Mouse (Mus musculus): Measurements from ENCODE around the gene Mex3d. TPM values are rescaled to one million over a fixed set of nuclear protein-coding genes. Genes with fewer than 3 reads are reported as not detected.

Mex3d gene
- polyA plus RNA-seq (2012; ENCODE audit: insufficient read depth, insufficient read length, missing spikeins) = 3.3 and 3.7 TPM in 2 replicates

DNA sequence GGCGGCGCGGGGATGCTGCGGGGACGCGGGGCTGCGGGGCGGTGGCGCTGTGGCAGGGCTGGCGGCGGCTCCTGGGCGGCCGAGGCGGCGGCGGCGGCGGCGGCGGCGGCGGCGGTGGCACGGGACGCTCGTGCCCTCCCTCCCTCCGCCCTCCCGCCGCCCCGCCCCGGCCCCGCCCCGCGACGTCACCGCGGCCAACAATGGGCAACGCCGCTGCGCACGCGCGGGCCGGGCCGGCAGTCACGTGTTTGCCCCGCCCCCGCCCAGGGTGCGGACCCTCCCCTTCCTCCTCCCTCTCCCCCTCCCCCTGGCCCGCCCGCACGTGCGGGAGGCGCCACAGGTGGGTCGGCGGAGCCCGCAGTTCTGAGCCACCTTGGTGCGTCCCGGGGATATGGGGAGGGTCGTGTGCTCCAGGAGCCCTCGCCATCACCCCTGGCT, at the start of gene Mex3d:
Gene Mex3d, minus strand, starts transcription at position 138 of the 438 bp plus-strand sequence.
- Histone ChIP-seq H3K4me1 (ENCODE audit: control insufficient read depth, insufficient read depth, insufficient read length, low read length) (peaks cover 19% of the 10 kb centered on the region), H3K4me3 (ENCODE audit: insufficient read depth, low read depth, low read length) (peak within 1 kb of the TSS; percentile 75), H3K27ac (replicated peaks; ENCODE audit: low read depth, low read length) (peak within 1 kb of the TSS; percentile 12; the same call in 1 of the 2 replicates)

DNA sequence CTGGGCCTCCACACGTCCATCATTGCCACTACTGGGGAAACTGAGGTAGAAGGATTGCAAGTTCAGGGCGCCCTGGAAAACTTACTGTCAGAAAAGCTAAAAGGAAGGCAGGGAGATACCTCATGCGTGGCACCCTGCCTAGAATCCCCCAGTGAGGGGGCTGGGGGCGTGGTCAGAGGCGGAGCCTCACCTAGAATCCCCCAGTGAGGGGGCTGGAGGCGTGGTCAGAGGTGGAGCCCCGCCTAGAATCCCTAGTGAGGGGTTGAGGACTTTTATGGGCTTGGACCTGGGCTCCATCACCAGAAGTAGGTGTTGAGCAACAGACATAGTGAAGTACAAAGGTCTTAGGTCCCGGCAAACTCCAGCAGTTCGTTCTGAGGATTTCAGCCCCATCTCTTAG, 48.8 kb upstream of the Mex3d start:
- no peak overlapping the region for H3K27ac ChIP-seq (replicated peaks; ENCODE audit: low read depth, low read length)

DNA sequence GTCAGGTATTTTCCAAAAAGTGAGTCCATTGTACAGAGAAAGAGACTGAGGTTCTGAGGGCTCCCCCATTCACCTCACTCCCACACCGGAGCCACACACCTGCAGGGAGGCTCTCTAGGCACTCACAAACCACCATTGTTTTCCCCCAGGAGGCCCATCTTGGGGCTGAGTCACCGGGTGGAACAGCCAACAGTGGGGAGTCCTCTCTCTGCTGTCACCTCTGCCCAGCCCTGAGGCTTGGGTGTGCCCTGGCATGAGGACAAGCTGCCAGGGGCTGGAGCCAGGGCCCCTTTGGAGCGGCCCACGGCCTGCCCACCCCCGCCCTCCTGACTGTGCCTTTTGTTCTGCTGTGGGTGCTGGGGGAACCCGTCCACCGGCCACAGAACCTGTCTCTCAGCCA, 48.3 kb upstream of the Mex3d start:
- Histone ChIP-seq H3K27ac (replicated peaks; ENCODE audit: low read depth, low read length) (no peak overlapping the region), H3K4me1 (ENCODE audit: control insufficient read depth, insufficient read depth, insufficient read length, low read length) (no peaks in the 10 kb centered on the region), H3K4me3 (ENCODE audit: insufficient read depth, low read depth, low read length) (no peak overlapping the region)

More for the DNA sequence above, 48.8 kb upstream of the Mex3d start:
- Histone ChIP-seq H3K4me3 (ENCODE audit: insufficient read depth, low read depth, low read length) (no peak overlapping the region), H3K4me1 (ENCODE audit: control insufficient read depth, insufficient read depth, insufficient read length, low read length) (no peaks in the 10 kb centered on the region)

DNA sequence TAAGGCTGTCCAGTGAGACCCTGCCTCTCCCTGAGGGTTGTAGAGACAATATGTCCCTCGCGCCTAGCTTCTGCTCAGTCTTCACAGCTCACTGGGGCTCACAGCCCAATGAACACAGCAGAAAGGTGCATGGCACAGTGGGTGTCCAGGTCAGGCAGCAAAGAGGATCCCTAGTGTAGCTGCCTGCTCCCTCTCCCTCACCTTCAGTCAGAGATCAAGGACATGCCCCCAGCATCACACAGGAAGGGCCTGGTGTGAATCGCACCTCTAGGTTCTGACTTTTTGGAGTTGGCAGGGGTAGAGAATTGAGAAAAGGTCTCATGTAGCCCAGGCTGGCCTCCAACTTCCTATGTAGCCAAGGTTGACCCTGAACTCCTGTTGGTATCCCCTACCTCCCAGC, 47.4 kb upstream of the Mex3d start:
- Histone ChIP-seq H3K27ac (replicated peaks; ENCODE audit: low read depth, low read length) (no peak overlapping the region), H3K4me3 (ENCODE audit: insufficient read depth, low read depth, low read length) (no peak overlapping the region), H3K4me1 (ENCODE audit: control insufficient read depth, insufficient read depth, insufficient read length, low read length) (0 out of 2 replicates have a peak, but pooled peaks cover 4% of the 10 kb centered on the region)

DNA sequence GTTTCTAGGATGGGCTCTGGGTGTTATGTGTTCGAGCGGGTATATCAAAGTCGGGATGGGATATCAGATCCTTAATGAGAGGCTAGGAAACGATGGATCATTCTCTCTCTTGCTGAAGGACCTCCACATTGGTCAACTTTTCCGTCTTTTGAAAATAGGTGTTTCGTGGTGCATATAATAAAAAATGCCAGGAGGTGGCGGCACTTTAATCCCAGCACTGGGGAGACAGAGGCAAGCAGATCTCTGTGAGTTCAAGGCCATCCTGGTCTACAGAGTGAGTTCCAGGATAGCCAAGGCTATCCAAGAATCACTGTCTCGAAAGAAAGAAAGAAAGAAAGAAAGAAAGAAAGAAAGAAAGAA, 46.8 kb upstream of the Mex3d start:
- no peak overlapping the region for H3K27ac ChIP-seq (replicated peaks; ENCODE audit: low read depth, low read length)
- H3K4me3 ChIP-seq (ENCODE audit: insufficient read depth, low read depth, low read length) = no peak overlapping the region; the same call in 1 of the 2 replicates

DNA sequence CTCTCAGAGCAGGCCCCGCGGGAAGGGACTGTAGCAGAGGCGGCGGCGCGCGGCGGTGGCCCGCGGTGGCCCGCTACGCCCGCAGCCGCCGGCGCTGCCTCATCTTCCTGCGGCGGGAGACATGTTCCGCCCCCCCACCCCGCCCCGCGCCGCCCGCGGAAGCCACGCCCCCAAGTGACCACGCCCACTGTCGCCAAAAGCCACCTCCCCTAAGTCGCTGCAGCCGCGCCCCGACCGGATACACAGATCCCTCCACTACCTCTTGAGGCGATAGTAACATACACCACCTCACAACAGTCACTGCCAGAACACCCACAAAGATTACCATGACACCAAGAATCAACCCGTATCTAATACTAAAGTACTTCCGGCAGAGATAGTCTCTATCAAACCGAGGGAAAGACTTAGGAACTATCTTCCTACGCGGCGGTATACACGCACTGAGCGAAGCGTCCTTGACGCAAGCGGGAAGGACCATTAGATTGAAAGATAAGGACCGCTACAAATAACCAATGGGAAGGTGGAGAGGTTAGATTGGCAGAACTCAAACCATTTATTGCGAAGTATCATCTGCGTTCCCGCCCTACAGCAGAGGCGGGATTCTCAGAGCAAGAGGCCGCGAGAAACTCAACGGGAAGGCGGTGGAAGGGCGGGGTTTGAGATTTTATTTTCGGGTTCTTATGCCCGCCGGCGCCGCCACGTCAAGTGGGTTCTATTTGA, 46.2 kb upstream of the Mex3d start, which contains the start of gene Tcf3:
Gene Tcf3, minus strand, starts transcription at position 135 of the 720 bp plus-strand sequence.
- H3K4me3 ChIP-seq (ENCODE audit: insufficient read depth, low read depth, low read length) = peak within 1 kb of the TSS; percentile 93
- H3K4me1 ChIP-seq (ENCODE audit: control insufficient read depth, insufficient read depth, insufficient read length, low read length) = 0 out of 2 replicates have a peak, but pooled peaks cover 4% of the 10 kb centered on the region
- peak within 1 kb of the TSS; percentile 99 for H3K27ac ChIP-seq (replicated peaks; ENCODE audit: low read depth, low read length)

More for the DNA sequence above, 46.8 kb upstream of the Mex3d start:
- H3K4me1 ChIP-seq (ENCODE audit: control insufficient read depth, insufficient read depth, insufficient read length, low read length) = 0 out of 2 replicates have a peak, but pooled peaks cover 4% of the 10 kb centered on the region

DNA sequence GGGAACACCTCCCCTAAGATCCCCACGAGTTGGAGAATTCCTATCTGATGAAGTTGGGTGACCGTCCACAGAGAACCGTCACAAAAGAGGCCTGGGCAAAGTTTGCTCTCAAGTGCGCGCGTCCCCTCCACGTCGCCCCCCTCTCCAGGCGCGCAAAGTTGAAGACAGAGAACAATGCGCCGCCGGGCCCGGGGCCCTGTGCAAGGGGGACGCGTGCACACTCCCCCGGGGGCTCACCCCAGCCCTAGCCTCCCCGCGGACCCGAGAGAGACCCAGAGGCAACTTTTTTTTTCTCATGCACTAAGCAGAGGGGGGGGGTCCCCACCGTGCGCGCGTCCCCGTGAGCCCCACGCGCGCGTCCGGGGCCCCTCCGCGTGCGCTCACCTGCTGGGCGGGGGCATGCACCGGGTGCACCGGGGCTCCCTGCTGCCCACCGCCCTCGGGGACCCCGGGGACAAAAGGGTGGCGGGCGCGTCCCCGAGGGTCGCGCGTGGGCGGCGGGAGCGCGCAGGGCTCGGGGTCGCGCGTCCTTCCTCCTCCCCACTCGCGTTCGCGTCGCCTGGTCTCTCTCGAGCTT, 45.6 kb upstream of the Mex3d start:
- Histone ChIP-seq H3K27ac (replicated peaks; ENCODE audit: low read depth, low read length) (peak overlapping the region; percentile 66), H3K4me1 (ENCODE audit: control insufficient read depth, insufficient read depth, insufficient read length, low read length) (0 out of 2 replicates have a peak, but pooled peaks cover 4% of the 10 kb centered on the region), H3K4me3 (ENCODE audit: insufficient read depth, low read depth, low read length) (peak overlapping the region; percentile 93)

DNA sequence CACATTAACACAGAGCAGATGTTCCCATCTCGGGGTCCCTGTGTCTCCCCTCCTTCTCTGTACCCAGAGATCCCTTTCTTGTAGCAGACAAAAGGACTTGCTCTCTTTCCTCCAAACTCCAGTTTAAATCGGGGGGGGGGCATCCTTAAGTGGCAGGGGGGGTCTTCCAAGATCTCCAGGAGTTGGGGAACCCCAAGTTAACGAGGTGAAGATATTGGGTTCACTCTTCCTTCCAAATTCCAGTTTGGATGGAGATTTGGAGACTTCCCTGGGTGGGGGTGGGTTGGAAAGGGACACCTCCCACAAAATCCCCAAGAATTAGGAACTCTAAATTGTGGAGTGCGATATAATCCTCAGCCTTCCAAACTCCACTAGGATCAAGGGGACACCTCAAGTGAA, 44.9 kb upstream of the Mex3d start:
- Histone ChIP-seq H3K27ac (replicated peaks; ENCODE audit: low read depth, low read length) (peak overlapping the region; percentile 55), H3K4me1 (ENCODE audit: control insufficient read depth, insufficient read depth, insufficient read length, low read length) (0 out of 2 replicates have a peak, but pooled peaks cover 4% of the 10 kb centered on the region), H3K4me3 (ENCODE audit: insufficient read depth, low read depth, low read length) (peak overlapping the region; percentile 93)

DNA sequence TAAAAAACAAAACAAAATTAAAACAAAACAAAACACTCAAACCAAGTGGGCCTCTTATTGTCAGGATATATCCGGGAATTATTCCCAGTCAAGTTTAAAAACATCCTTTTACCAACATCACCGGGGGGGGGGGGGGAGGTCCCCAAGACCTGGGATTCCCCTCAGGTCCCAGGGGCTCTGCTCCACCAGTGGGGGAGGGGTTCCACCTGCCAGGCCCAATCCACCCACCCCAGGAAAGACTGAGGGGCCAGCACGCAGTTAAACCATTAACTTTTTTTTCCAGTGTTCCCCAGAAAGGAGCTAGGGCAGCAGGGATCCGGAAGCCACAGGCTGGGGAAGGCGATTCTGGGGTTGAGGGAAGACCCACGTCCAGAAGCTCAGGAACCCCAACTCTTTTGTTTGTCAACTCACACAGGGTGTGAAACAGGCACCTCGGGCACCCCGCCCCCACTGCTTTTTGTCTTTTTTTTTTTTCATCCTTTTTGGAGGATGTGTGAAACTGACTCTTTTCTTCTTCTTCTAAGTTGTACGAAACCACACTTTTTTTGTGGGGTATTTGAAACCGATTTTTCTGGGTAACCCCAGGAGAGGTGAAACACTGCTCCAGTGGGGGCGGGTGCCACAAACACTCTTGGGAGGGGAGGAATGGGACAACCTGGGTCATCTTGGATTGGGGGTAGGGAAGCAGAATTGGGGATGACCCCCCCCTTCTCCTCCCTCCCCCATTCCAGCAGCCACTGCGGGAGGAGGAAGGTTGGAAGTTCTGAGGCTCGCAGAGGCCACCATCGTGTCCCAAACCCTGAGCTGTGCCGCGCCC, 44.3 kb upstream of the Mex3d start:
- H3K4me1 ChIP-seq (ENCODE audit: control insufficient read depth, insufficient read depth, insufficient read length, low read length) = 0 out of 2 replicates have a peak, but pooled peaks cover 4% of the 10 kb centered on the region
- peak overlapping the region; percentile 93 for H3K4me3 ChIP-seq (ENCODE audit: insufficient read depth, low read depth, low read length)
- peak overlapping the region; percentile 55 for H3K27ac ChIP-seq (replicated peaks; ENCODE audit: low read depth, low read length)

DNA sequence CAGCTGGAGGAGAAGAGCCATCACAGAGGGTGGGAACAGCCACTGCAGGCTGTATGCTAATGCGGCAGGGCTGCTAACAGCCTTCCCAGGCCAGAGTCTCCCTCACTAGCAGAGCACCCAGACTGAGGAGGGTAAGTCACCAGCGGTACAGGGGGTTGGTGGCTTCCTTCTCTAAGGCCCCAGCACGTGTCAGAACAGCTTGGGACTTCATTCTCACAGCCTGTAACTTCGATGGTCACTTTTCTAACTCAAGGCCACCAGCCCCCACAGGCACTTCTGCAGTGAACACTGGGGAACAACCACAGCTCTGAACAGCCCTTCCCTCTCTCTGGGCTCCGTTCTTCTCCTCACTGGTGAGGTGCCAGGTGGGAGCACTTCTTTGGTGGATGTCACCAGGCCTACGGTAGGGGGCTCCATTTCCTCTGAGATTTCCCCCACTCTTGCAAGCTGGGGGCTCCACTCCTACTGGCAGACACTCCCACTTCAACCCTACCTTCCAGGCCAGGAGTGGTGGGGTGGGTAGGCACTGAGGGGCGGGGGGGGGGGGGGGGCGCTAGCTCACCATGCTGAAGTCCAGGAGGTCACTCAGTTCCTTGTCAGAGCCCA, 43.0 kb upstream of the Mex3d start:
- H3K27ac ChIP-seq (replicated peaks; ENCODE audit: low read depth, low read length) = 0 out of 2 replicates have a peak overlapping the region, but pooled peaks have one; percentile 8
- 0 out of 2 replicates have a peak overlapping the region, but pooled peaks have one; percentile 13 for H3K4me3 ChIP-seq (ENCODE audit: insufficient read depth, low read depth, low read length)
- H3K4me1 ChIP-seq (ENCODE audit: control insufficient read depth, insufficient read depth, insufficient read length, low read length) = 0 out of 2 replicates have a peak, but pooled peaks cover 4% of the 10 kb centered on the region

DNA sequence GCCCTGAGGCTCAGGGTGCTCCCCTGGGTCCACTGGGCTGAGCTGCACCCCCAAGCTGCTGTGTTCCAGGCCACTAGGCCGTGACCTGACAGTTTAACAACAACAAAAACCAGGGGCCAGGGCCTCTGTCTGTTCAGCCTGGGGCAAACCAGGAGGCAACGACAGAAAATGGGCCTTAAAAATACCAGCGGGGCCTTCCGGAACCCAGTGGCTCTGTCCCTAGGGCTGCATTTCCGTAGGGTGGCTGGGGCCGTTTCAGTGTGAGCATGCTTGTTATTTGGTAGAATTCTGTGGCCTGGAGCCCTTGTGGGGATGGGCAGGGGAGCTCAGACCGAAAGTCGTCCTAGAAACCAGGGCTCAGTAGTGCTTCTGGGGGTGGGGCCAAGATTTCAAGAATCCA, 42.3 kb upstream of the Mex3d start:
- Histone ChIP-seq H3K4me1 (ENCODE audit: control insufficient read depth, insufficient read depth, insufficient read length, low read length) (0 out of 2 replicates have a peak, but pooled peaks cover 4% of the 10 kb centered on the region), H3K27ac (replicated peaks; ENCODE audit: low read depth, low read length) (no peak overlapping the region), H3K4me3 (ENCODE audit: insufficient read depth, low read depth, low read length) (no peak overlapping the region)

DNA sequence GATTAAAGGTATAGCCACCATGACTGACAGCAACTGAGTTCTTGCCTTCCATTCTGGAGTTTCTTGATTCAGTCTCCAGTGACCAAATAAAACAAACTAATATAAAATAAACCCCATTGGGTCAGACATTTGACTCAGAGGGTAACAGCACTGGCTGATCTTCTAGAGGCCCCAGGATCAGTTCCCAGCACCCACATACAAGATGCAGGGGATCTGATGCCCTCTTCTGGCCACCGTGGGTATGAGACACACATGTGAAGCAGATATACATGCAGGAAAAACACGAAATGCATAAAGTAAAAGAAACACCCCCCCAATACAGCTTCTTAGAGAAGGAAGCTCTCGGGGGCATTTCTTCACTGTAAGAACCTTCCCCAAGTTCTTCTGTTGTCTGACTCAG, 37.6 kb upstream of the Mex3d start:
- Histone ChIP-seq H3K4me3 (ENCODE audit: insufficient read depth, low read depth, low read length) (no peak overlapping the region), H3K4me1 (ENCODE audit: control insufficient read depth, insufficient read depth, insufficient read length, low read length) (no peaks in the 10 kb centered on the region), H3K27ac (replicated peaks; ENCODE audit: low read depth, low read length) (no peak overlapping the region)

DNA sequence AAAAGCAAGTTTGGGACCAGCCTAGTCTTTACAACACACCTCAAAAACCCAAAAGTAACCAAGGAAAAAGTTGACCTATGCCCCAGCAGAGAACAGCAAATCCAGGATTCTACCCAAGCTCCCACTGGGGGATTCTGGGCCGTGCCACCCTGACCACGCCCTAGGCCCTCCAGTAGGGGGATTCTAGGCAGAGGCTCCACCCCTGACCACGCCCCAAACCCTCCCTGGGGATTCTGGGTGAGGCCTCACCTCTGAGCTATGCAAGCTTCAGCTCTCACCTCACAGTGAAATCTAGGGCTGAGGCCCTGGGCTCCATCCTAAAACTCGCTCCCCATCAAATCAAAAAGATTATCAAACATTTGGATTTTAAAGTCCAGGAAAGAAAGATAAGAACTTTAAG, 36.1 kb upstream of the Mex3d start:
- Histone ChIP-seq H3K4me1 (ENCODE audit: control insufficient read depth, insufficient read depth, insufficient read length, low read length) (no peaks in the 10 kb centered on the region), H3K27ac (replicated peaks; ENCODE audit: low read depth, low read length) (no peak overlapping the region), H3K4me3 (ENCODE audit: insufficient read depth, low read depth, low read length) (no peak overlapping the region)

DNA sequence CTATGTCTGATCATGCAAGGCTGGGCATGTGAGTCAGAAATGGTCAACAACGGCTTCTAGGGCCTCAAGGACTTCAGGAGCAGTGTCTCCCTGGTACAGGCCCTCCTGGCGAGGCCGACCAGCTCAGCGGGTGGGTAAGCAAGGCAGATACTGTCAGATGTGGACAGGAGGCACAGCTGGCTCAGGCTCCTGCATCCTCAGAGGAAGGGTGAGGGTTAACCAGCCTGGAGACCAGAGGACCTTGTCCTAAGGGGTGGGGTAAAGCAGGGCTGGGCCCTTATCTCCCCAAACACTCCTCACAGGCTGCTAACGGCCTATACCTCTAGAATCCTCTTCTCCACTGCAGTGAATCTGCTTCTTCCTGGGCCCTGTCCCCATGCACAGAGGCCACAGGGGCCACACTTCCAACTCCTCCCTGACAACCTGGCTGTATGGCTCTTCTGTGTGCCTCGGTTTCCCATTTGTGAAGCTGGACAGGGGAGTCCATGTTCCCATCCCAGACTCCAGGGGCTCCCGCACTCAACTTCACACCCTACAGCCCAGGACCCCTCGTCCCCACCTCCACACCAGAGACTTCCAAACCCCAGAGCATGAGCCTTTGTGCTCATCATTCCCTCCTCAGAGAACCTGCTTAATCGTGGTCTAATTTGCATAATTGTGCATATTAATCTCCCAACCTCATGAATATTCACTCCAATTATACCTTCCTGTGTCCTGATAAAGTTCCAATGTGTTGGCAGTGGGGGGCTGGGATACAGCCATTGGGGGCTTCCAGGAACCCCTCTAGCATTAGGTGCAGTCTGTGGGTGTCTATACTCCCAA, 34.4 kb upstream of the Mex3d start:
- Histone ChIP-seq H3K27ac (replicated peaks; ENCODE audit: low read depth, low read length) (no peak overlapping the region), H3K4me3 (ENCODE audit: insufficient read depth, low read depth, low read length) (no peak overlapping the region), H3K4me1 (ENCODE audit: control insufficient read depth, insufficient read depth, insufficient read length, low read length) (no peaks in the 10 kb centered on the region)

Measured in brown adipose tissue, adult 24 weeks (tissue).